Mouse (Mus musculus): ENCODE results near the gene Cnih3.
A peak's percentile ranks its signal among the peaks of the same experiment; 100 is the strongest.

- TF ChIP-seq CTCF (IDR thresholded peaks at IDR 0.05; ENCODE audit: low read depth, low read length): peak; percentile 19
- TF ChIP-seq POLR2A (IDR thresholded peaks at IDR 0.05; ENCODE audit: insufficient read depth, low read length): no peak
- no peak for TF ChIP-seq EP300 (IDR thresholded peaks at IDR 0.05; ENCODE audit: insufficient read depth, low read depth, low read length)
Observed at GRCm38 (mm10) chr1:181393250-181394149, 41.1 kb downstream of the Cnih3 start.

All from ES-Bruce4 (cell line).